Mouse (Mus musculus) urinary bladder, postnatal 4 days (tissue): ENCODE results near the gene Zdhhc4.

Experiments used
- DNase-seq, 2 experiments: peaks; one replicate each; pipeline ENCODE4 v3.0.0; 2021 to 2022; ENCODE audit warnings: low spot score in 2 of 2

The Zdhhc4 gene

DNA sequence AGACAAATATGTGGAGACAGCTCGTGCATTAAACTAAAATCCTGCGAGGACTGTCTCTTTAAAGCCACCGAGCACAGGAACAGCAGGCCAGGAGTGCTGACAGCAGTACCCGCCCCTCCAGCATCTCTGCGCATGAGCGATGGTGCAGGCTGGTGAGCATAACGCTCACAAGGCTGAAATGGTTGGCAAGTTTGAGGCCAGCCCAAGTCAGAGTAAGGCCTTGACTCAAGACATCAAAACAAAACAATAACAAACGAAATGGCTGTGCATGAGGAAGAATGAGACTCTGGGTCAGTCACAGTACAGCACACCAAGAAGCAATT lies 11.8 kb downstream of the Zdhhc4 start:
- DNase-seq: no peak

DNA sequence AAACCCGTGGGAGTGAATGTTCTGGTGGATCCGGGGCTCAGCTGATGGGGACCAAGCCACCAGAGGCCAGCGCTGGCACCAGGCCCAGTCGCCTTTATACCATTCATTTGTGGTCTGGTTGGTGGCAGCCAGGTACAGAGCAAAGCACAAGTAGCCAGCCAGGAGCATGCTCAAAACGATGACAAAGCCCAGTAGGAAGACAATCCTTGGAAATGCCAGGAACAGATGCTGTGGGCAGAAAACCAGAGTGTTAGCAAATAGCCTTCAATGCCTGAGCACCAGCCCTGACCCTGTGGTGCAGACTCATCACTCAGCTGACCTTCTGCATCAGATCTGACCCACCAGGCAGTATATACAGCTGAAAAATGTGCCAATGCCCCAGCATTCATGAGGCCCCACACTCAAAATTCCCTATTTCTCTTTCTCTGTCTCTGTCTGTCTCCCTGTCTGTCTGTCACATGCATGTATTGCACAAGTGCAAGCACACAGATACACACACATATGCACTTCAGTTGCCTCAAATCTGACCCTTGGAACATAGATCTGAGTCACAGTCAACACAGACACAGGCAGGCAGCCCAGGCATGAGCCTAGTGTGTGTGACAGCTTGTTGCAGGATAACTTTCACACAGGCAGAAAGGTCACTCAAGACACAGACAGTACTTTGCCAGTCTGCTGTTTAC lies 12.3 kb downstream of the Zdhhc4 start:
- DNase-seq: no peak

DNA sequence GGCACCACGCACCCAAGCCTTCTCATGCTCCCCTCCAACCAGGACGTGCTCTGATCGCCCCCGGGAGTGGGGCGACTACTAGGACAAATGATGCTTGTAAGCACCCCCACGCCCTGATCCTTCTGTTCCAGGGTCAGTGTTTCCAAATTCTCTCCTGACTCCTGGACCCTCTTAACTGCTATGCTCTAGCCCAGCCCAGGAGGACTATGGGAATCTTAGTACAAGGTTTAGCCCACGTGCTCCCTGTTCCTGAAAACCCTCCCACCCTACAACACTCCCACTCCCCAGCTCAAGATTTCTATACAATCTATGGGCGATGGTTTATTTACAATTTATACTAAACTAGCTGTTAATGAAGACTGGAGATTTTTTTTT lies 13.6 kb downstream of the Zdhhc4 start:
- no peak for DNase-seq

DNA sequence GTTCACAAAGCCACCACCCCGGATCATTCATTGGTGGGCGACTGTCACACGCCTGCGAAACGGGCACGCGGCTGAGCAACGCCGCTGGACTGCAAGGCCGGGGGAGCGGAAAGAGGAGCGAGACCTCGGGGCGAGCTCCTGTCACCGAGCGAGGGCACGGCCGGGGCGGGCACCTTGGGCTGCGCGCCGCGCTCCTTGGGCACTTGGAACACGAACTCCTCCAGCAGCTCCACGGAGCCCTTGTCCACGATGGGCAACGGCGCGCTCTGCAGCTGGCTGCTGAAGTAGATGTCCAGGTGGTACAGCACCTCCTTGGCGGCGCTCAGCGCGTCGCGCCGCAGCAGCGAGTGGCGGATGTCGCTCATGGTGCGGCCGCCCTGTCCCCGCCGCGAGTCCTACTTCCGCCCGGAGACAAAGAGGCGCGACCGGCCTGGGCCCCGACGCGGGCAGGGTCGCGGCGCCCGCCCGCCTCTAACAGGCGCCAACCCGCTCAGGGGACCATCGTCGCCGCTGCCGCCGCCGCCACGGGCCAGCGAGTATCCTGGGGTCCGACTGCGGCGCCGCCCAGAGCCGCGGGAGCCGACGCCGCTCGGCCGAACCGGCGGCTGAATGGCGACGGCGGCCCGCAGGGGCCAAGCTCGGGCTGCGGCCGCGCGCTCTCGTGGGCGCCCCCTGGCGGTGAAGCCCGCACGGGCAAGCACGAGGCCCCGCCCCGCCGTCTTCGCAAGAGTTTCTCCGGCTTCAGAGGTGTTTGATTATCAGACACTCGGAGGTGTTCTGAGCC lies 14.1 kb downstream of the Zdhhc4 start, which contains the start of gene E130309D02Rik:
TSS of gene E130309D02Rik (minus strand) at position 631 of the 784 bp plus-strand sequence.
- peak; percentile 84 to 91 for DNase-seq

DNA sequence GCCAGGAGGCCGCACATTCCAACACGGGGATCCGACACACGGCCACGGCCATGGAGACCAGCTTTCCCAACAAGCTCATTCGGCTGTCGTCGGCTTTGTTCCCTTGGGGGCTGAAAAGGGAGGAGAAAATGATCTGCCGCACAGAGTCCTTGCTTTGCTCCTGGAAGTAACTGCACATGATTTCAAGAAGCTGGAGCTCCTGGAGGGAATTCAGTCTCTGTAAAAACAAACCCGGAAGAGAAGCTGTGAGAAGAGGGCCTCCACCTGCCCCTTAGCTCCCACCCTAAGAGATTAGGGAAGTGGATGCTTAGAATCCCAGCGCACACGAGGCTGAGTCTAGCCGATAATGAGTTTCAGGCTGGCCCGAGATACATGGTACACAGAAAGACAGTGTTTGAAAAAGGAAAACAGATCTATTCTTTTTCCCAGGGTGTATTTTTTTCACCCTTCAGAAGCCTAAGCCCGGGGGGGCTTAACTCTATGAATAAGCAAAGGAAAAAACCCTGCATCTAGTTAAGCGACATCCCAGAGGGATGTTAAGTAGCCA lies 14.8 kb downstream of the Zdhhc4 start:
- DNase-seq: no peak

DNA sequence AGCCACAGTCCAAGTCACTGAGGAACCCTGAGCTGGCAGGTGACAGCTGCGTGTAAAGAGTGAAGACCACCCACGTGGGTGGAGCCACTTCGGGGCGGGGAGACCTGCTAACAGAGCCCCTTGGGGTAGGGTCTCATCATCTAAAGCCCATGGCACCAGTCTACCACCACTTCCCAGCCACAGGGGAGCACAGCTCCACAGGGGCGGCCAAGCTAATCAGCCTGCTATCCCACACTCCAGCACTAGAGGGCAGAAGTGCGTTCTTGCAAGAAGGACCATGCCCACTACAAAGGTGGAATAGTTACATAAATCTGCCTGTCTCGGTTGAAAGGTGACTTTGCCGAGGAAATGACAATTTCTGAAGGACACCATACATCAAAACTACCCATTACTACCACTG lies 17.2 kb downstream of the Zdhhc4 start:
- DNase-seq: peak in 1 of 2 experiments; percentile 83

DNA sequence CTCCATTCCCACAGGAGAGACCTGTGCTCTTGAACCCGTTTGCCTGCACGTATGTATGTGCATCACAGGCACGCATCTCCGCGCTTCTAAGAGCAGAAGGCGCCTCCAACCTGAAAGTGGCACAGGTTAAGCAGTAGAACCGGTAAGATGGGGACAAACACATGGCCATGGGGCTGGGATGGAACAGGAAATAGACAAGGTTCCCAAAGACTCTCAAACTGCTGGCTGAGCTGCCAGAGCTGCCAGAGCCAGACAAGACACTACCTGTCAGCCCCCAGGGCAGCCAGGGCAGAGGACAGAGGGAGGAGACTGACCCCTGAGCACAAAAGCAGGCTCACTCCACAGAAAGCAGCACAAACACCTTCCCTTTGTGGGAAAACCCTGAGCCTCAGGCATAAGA lies 19.1 kb downstream of the Zdhhc4 start:
- DNase-seq: no peak

DNA sequence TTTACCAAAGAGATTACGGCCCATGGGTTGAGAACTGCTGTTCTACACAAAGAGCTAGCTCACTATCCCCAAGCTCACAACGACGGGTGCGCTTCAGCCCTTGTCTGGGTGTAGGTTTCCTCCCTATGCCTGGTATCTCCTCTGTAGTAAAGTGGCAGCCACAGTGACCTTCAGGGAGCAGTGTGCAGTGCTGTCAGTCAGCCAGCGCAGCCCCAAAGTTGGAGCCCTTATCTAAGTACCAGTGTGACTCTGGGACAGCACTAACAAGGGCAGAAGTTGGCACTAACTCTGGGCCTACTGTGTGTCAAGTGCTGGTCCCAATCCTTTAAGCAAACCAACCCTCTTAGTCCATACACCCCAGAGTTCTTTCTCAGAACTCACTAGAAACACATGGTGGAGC lies 20.2 kb downstream of the Zdhhc4 start:
- DNase-seq: no peak

DNA sequence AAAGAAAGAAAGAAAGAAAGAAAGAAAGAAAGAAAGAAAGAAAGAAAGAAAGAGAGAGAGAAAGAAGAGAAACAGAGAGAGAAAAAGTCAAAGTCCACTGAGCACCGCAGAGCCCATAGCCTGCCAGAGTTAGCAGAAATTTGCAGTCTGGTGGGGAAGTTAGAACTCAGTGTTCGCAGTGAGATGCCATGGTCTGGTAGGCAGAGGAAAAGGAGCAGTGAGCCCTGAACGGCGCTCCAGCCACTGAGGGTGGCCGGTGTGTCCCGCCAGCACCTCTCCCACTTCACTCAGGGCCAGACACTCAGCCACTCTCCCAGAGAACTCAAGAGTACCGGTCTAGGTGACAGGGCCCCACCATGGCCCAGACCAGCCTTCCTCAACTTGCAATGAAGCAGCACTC lies 24.8 kb downstream of the Zdhhc4 start:
- DNase-seq: no peak

DNA sequence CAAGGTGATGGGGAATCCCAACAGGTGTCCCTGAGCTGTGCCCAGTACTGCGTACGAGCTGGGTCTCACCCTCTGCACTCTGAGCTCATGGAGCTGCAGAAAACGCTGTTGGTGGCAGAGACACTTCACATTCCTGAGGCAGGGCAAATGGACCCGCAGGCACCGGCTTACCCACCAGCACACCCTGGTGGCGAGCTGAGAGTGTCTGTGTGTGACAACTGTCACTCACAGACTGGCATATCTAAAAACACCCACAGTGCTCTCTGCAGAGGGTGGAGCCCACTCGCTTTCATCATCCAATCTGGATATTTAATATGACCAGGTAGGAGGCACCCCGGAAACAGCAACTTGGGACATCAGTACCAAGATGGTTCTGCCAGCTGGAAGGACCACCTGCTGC lies 27.8 kb downstream of the Zdhhc4 start:
- DNase-seq: no peak

DNA sequence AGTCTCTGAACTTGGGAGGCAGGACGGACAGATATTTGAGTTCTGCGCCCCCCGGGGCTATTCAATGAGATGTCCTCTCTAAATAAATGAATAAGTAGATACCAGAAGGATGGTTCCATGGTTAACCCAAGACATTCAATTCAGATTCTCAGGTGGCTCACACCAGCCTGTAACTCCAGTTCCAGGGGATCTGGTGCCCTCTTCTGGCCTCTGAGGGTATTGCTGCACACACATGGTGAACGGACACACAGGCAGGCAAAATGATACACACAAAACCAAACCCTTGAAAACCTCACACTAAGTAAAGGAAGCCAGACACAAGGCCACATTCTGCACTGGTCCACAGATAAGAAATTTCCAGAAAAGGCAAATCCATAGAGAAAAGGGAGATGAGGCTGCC lies 29.4 kb downstream of the Zdhhc4 start:
- no peak for DNase-seq

DNA sequence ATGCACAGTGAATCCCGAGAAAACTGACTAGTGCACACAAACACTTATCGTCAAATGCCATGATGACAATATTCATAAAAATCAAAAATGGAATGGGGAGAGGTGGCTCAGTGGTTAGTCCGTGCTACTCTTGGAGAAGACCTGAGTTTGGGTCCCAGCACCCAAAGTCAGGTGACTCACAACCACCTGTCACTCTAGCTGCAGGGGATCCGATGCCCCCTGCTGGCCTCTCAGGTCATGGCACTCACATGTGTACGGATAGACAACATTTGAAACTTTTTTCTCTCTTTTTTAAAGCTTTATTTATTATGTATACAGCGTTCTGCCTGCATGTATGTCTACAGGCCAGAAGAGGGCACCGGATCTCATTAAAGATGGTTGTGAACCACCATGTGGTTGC lies 30.7 kb downstream of the Zdhhc4 start:
- no peak for DNase-seq

DNA sequence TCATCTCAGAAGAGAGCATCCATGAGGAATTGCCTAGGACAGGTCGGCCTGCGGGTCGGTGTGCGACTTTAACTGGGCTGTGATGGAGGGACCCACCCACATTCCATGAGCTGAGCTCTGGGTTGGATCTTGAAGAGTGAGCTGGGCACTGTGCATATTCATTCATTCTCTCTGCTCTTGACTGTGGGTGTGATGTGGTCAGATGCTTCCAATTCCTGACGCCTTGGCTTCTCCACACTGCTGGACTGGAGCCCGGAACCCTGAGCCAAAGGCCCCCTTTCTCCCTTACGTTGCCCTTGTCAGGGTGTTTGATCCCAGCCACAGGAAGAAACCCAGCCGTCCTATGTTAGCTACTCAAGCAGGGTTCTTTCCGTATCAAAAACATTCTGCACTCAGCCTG lies 31.1 kb downstream of the Zdhhc4 start:
- DNase-seq: no peak

DNA sequence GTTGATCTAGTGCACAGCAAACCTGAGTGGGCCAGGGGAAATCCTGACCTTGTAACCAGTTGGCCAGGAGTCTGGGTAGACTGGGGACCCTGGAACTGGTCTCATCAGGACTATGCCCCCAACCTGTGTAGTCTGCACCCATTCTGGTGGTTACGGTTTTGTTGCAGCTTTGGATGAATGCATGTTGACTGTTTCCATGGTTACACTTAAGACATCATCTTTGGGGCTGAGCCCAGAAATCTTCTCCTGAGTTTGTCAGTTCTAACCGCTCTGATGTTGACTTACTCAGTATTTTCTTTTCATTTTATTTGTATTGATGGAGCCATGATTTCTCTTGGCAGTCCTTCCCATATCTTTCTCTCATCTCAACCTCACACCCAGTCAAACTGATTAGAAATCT lies 33.7 kb downstream of the Zdhhc4 start:
- DNase-seq: no peak

DNA sequence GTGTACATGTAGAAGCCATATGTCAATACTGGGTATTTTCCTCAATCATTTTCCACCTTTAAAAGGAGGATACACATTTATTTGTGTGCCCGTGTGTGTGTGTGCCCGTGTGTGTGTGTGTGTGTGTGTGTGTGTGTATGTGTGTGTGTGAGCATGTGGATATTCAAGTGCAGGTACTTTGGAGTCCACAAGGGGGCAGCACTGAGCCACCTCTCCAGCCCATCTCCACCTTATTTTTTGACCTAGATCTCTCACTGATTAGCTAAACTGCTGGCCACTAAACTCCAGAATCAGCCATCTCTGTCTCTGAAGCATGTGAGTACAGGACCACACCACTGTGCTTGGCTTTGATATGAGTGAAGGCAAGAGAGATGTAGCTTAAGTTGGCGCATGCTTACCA lies 34.2 kb downstream of the Zdhhc4 start:
- DNase-seq: no peak

DNA sequence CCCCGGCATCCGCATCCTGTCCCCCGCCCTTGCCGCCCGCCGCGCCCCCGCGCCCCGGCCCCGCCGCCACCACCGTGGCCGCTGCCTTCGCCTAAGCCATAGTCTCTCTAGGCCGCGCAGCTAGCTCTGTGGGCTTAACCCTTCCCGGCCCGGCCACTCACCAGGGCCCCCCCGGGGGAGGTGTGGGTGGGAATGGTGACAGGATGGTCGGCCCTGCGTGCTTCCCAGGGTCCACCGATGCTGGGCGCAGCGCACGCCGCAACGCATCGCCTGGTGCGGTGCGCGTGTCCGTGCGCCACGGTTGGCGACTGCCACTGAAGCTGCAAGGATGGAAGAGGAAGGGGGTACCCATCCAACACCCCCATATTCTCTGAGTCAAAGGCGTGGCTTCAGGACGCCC lies 35.7 kb downstream of the Zdhhc4 start, which contains the start of gene Zfp853:
TSS of gene Zfp853 (minus strand) at position 220 of the 400 bp plus-strand sequence.
- DNase-seq: no peak

DNA sequence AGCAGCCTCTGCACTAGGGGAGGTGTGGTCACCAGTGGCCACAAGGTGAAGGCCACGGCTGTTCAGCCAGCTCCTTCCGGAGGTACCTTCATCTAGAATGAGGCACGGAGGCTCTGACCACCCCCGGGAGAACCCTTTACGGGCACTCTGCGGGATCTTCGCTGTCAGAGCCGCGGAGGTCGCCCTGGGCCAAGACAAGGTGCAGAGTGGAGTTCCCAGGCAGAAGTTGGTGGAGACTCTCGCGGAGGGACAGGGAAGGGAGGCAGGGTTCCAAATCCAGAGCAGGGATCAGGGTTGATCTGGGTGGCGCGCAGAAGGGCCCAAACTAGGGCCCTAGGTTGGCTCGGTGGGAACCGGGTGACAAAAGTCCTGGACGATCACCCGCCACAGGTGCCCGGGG lies 36.2 kb downstream of the Zdhhc4 start:
- DNase-seq: no peak

DNA sequence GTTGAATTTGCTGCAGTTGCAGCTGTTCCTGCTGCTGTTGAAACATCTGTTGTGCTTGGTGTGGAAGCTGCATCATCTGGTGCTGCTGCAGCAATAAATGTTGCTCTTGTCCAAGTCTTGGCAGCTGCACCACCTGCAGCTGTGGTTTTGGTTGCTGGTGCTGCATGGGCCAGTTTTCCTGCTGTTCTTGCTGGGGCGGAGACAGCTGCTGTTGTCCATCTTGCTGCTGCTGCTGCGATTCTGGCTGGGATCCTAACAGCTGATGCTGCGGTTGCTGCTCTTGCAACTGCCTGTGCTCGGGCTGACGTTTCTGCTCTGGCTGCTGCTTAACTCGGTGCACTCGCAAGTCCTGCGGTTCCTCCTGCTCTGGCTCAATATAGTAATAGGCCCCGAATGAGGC lies 39.8 kb downstream of the Zdhhc4 start:
- DNase-seq: no peak

DNA sequence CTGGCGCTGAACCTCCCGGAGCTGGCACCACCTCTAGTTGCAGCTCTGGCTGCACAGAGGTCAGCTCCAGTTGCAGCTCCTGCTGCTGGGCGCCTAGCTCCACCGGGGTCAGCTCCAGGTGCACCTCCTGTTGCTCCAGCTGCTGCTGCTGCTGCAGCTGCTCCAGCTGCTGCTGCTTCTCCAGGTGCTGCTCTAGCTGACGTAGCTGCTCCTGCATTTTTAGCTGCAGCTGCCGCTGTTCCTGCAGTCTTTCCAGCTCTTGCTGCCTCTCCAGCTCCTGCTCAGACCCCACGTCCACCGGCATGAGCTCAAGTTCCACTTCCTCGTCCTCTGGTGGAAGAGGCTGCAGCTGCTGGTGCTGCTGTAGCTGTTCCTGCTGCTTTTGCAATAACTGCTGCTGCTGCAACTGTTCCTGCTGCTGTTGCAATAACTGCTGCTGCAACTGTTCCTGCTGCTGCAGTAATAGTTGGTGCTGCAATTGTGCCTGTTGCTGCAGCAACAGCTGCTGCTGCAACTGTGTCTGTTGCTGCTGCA lies 40.6 kb downstream of the Zdhhc4 start:
- DNase-seq: no peak

DNA sequence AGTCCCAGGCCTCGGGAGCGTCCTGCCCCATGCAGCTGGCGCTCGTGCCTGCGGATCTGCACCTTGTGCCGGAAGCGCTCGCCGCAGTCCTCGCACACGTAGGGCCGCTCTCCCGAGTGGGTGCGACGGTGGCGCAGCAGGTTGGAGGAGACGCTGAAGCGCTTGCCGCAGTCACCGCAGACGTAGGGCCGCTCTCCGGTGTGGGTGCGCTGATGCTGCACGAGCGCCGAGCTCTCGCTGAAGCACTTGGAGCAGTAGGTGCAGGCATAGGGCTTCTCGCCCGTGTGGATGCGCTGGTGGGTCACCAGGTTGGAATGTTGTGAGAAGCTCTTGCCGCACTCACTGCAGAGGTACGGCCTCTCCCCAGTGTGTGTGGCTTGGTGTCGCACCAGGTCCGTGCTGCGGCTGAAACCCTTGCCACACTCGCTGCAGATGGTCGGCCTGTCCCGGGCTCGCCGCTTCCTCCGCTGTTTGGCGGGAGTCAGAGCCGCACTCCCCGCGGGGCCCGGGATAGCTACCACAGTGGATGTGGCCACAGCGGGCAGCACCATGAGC lies 41.2 kb downstream of the Zdhhc4 start:
- DNase-seq: no peak

DNA sequence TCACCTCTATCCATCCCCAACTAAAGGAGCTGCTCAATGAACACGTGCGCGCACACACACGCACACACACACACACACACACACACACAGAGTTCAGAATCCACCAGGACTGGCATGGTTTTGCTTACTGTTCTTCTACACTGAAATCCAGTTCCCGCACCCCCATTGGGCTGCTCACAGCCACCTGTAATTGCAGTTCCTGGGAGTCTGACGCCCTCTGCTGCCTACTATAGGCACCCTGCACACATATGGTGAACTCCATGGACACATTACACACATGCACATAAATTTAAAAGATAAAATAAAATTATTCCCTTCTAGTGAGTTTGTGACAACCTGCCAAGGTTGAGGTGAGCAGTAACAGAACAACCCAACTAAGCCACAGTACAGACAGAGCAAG lies 44.3 kb downstream of the Zdhhc4 start:
- DNase-seq: no peak

DNA sequence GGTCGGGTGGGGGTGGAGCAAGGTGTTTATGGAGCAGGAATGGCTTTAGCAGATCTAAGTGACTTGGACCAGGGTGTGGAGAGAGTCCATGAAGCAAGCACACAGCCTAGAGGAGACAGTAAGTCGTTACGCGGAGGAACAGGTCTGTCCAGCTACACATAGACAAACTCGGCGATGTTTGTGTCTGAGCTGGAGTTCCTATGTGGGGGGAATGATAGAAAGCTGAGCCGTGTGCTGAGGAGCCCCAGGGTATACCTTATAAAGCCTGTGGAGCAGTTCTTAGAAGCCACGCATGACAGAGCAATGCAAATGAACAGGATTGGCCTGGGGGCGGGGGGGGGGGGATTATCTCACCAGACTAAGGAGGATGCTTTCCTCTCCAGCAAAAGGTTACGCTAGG lies 49.8 kb downstream of the Zdhhc4 start:
- DNase-seq: no peak

DNA sequence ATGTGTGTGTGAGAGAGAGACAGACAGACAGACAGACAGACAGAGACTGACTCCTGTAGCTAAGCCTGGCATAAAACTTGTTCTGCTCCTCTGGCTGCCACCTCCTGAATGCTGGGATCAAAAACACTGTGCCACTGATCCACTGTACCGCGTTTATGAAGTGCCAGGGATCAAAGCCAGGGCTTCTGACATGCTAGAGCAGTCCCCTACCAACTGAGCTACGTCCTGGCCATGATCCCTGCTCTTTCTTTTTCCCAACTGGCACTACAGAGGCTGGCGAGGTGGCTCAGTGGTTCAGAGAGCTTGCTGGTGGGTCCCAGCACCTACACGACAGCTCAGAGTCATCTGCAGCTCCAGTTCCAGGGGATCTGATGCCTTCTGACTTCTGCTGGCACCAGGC lies 53.3 kb downstream of the Zdhhc4 start:
- DNase-seq: no peak
